Mouse (Mus musculus) left cerebral cortex, postnatal 25 days (tissue): ENCODE measurements around the gene Trappc4. TPM values are rescaled to one million over a fixed set of nuclear protein-coding genes. Genes with fewer than 3 reads are reported as not detected.
"Not testable (repeated sequence)": the region's sequence is repeated elsewhere in the genome, so short reads cannot be mapped to it uniquely, and the experiment has no call there.

Experiments
- DNase-seq, 2 experiments: peaks; one replicate each; pipeline ENCODE4 v3.0.0; 2022; ENCODE audit warnings: low spot score in 2 of 2, mixed read lengths in 1 of 2
- intact Hi-C: fragments of 180-260 bp; cut with DNase I; formaldehyde crosslinking; loops from one replicate; pipeline ENCODE4 v1.15.1; 2025
- total RNA-seq, 2 experiments: library from RNA; stranded (reverse); gene quantifications; 2 replicates each; pipeline ENCODE4 v1.2.3; 2021

The Trappc4 gene
- total RNA-seq = 10 to 100 TPM; 67.6 to 68.8 TPM

DNA sequence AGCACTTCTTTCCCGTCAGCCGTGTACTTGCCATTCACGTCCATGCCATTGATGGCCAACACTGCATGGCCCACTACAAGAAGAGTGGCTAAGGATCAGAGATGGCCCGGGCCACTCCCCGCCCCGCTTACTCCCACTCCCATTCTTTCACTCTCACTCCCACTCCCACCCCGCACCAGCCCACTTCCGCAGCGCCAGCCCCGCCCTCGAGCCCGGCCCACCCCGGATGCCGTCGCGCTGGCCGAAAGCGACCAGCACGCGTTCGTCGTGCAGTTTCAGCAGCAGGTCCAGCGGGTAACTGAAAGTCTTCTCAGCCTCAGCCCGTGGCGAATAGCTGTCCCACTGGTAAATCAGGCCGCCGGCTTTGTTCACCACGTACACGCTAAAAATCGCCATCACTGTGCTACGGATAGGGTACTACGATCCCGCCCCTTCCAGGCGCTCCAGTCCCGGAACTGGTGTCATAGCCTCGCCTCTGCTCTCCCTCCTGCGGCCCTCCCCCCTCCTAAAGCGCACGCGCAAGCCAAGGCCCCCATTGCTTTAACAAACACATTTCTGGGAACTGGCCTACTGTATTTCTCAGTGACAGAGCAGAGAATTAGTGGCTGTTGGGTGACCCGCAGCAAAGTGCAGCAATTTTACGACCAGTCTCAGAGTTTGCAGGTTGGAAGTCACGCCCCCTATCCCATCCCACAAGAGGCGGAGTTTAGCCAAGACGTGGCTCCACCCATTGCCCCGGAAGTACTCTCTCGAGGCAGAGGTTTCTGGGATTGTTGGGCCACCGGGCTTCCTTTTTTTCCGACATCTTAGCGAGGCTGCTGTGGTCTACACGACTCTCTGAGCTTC, at the start of gene Trappc4, which contains the start of gene Rps25:
Gene Trappc4, minus strand, starts transcription at position 695 of the 846 bp plus-strand sequence.
Gene Rps25, plus strand, starts transcription at position 234 of the 846 bp plus-strand sequence.
- peak; percentile 91 to 95 for DNase-seq
- intact Hi-C loops = no loop called here

GRCm38 (mm10) chr9:44454891-44455220, 47.5 kb upstream of the Trappc4 start, which contains the start of gene Upk2:
TSS of gene Upk2 (minus strand) at chr9:44454976.
- DNase-seq = no peak
- intact Hi-C loops = loop anchor here (1.0 kb wide), 2 partner anchors 47 to 197 kb away; no protein-coding TSS in a partner anchor

GRCm38 (mm10) chr9:44454132-44454890, 46.9 kb upstream of the Trappc4 start:
- peak; percentile 84 for DNase-seq
- intact Hi-C loops = loop anchor here (1.0 kb wide), 2 partner anchors 48 to 198 kb away; no protein-coding TSS in a partner anchor

DNA sequence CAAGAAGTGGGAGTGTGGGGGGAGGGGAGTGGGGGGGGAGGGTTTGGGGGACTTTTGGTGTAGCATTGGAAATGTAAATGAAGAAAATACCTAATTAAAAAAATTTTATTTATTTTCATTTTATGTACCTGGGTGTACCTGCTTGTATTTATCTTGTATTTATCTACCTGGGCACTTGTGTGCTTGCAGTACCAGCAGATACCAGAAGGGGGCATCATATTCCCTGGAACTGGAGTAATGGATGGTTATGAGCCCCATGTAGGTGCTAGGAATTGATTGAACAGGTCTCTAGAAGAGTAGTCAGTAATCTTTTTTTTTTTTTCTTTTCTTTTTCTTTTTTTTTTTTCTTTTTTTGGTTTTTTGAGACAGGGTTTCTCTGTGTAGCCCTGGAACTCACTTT, 43.0 kb upstream of the Trappc4 start:
- DNase-seq = no peak
- intact Hi-C loops = no loop called here

- intact Hi-C loops, DNase-seq: not testable (repeated sequence)
These were observed 37.1 kb upstream of the Trappc4 start for GRCm38 (mm10) chr9:44444402-44445025.

GRCm38 (mm10) chr9:44440961-44441360, 33.6 kb upstream of the Trappc4 start, which contains the start of gene Foxr1:
TSS of gene Foxr1 (minus strand) at chr9:44441136.
- intact Hi-C loops = no loop called here
- DNase-seq = no peak

DNA sequence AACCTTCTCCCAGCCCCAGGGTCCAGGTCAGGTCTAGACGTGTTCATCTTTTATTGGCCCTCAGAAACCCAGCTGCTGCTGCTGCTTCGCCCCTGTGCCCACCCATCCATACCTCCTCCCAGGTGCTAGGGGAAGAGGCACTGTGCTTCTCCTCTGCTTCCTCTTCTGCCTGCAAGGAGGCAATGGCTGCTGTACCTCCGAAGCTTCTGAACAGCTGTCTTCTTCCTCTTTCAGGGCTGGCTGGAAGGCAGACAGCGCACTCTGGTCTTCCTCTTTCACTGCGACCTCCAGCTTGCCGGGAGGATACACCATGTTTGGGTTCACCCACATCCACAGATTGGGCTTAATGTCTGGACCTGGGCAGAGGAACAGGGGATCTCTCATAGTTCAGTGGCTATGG, 28.3 kb upstream of the Trappc4 start:
- intact Hi-C loops = no loop called here
- DNase-seq = no peak

- intact Hi-C loops = no loop called here
- DNase-seq = no peak
These were observed 25.3 kb upstream of the Trappc4 start for GRCm38 (mm10) chr9:44432577-44433185.

- intact Hi-C loops = no loop called here
- no peak for DNase-seq
These were observed 16.2 kb upstream of the Trappc4 start for GRCm38 (mm10) chr9:44423576-44423975.

- intact Hi-C loops = no loop called here
- DNase-seq = no peak
These were observed 13.0 kb upstream of the Trappc4 start for GRCm38 (mm10) chr9:44420280-44420898.

- intact Hi-C loops, DNase-seq: not testable (repeated sequence)
These were observed 12.3 kb upstream of the Trappc4 start for GRCm38 (mm10) chr9:44419730-44420129.

- intact Hi-C loops = no loop called here
- no peak for DNase-seq
These were observed 11.4 kb upstream of the Trappc4 start, which contains the start of gene Ccdc84 for GRCm38 (mm10) chr9:44418519-44419385. TSS of gene Ccdc84 (minus strand) at chr9:44418569.

- peak; percentile 95 to 97 for DNase-seq
- intact Hi-C loops = no loop called here
These were observed 10.5 kb upstream of the Trappc4 start for GRCm38 (mm10) chr9:44417892-44418363.

DNA sequence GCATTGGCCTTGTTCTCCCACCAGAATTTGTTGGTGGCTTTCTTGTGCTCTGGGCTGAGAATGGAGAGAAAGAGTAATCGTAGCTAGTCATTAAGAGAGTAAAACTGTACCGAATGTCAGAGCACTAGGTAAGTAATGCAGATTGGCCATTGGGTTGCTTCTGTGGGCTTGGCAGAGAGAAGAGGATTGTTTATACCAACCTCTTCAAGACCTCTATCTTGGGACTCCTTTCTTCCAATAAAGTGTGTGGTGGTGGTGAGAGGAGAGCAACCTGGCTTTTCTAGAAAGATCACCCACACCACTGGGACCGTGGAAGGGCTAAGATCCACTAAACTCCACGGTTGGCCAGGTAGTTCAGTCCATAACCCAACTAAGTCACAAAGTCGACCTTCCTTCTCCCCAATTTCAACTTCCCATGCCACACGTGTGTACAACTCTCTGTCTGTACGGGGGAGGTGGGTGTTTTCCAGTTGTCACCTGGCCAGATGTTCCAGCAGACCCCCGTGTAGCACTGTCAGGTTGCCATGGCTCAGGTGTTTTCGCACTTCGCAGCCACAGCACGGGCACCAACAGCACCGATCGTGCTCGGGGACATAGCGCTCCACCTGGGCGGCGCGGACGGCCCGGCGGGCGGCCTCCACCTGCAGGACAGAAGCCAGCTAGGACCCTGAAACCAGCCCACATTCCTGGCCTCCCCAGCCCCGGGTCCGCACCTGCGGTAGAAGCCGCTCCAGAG, 9.9 kb upstream of the Trappc4 start:
- no peak for DNase-seq
- intact Hi-C loops = no loop called here

- intact Hi-C loops = no loop called here
- no peak for DNase-seq
These were observed 5.4 kb upstream of the Trappc4 start for GRCm38 (mm10) chr9:44412781-44413180.

DNA sequence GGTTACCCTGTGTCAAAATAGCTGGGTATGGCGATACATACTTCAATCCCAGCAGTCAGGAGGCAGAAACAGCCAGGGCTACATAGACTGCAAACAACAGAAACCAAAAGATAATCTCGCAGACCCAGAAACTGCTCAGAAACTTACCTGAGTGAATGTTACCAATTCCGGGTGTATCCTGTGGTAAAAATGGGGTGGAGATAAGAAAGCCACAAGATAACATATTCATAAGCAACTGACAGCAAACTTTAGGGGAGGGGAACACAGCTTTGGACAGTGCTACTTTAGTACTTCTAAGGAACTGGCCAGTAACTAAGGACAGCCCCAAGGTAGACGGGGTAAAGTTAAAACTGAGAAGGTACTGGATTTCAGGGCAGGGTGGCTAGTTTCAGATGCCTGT, 4.9 kb upstream of the Trappc4 start:
- no peak for DNase-seq
- intact Hi-C loops = no loop called here

- intact Hi-C loops = no loop called here
These were observed 4.3 kb upstream of the Trappc4 start for GRCm38 (mm10) chr9:44411601-44412130.

More at GRCm38 (mm10) chr9:44411601-44412130, 4.3 kb upstream of the Trappc4 start:
- no peak for DNase-seq
